Comparison of ENCODE assay signal across 18 mouse cellular contexts in the genomic region with DNA sequence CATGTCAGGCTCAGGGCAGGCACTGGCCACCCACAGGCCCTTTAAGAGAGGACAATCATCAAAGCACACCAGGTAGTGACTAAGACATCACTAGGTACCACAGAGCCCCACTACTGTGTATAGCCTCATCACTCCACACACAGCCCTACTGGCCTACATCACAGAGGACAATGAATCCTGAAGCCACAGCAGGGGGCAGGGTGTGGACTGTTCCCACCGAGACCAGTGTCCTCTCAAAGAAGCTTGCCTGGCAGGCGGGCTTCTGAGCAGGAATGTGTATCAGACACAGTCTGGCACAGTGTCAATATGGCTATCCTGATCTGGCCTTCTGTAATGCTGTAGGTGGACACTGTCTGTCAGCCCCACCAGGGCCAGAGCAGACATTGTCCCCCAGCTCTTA. TPM values are rescaled to one million over a fixed set of nuclear protein-coding genes. Genes with fewer than 3 reads are reported as not detected.
DNase-seq lines count a peak whose midpoint lies in the region; ATAC-seq and TF ChIP-seq lines count a peak whose summit lies in the region.
"Had no signal": no experiment of that assay in that cellular context is flagged by ENCODE, and none has a peak within 500 bp of the region (broad histone marks: within the 10 kb centered on the region; RNA-seq: fewer than 3 reads in every experiment).

No protein-coding gene starts in this region.

- no peak for TF ChIP-seq CTCF in testis, adult 2 months (IDR thresholded peaks at IDR 0.05; ENCODE audit: control insufficient read depth, insufficient read depth, insufficient replicate concordance, low read depth, low read length)

- H3K4me1 ChIP-seq in hindbrain, embryonic 11.5 days (replicated peaks; ENCODE audit: control insufficient read depth, insufficient read depth, low read length): no peaks in the 10 kb centered on the region
- H3K4me1 ChIP-seq in hindbrain, embryonic 14.5 days (replicated peaks; ENCODE audit: control insufficient read depth, insufficient read depth, low read length): peaks cover 12% of the 10 kb centered on the region; the same call in 1 of the 2 replicates
- H3K4me1 ChIP-seq in testis, adult 2 months (ENCODE audit: control insufficient read depth, insufficient read depth, low read length): peaks cover 2% of the 10 kb centered on the region
- H3K4me1 ChIP-seq in liver, embryonic 12.5 days: peaks cover 51% of the 10 kb centered on the region
- 0 out of 2 replicates have a peak, but pooled peaks cover 3% of the 10 kb centered on the region for H3K4me1 ChIP-seq in forebrain, embryonic 15.5 days

- no peak overlapping the region for H3K9ac ChIP-seq in hindbrain, embryonic 11.5 days (ENCODE audit: low read depth, low read length)
- no peak overlapping the region for H3K9ac ChIP-seq in hindbrain, embryonic 14.5 days
- 0 out of 2 replicates have a peak overlapping the region, but pooled peaks have one; percentile 29 for H3K9ac ChIP-seq in liver, embryonic 12.5 days
- H3K9ac ChIP-seq in forebrain, embryonic 15.5 days (replicated peaks): no peak overlapping the region
- H3K9ac ChIP-seq: embryonic facial prominence, embryonic 15.5 days had no signal

- H3K27me3 ChIP-seq in hindbrain, embryonic 11.5 days (ENCODE audit: control insufficient read depth, insufficient read depth, low read length): no peaks in the 10 kb centered on the region
- no peaks in the 10 kb centered on the region for H3K27me3 ChIP-seq in hindbrain, embryonic 14.5 days (ENCODE audit: control insufficient read depth, insufficient read depth, low read length)
- no peaks in the 10 kb centered on the region for H3K27me3 ChIP-seq in testis, adult 2 months (ENCODE audit: control insufficient read depth, insufficient read depth, low read length)
- H3K27me3 ChIP-seq in liver, embryonic 12.5 days (replicated peaks): no peaks in the 10 kb centered on the region; the same call in 1 of the 2 replicates
- no peaks in the 10 kb centered on the region for H3K27me3 ChIP-seq in forebrain, embryonic 15.5 days
- H3K27me3 ChIP-seq: CH12.LX; embryonic facial prominence, embryonic 15.5 days; Patski had no signal

- H3K4me2 ChIP-seq in hindbrain, embryonic 11.5 days (replicated peaks; ENCODE audit: low read depth, low read length): no peak overlapping the region
- no peak overlapping the region for H3K4me2 ChIP-seq in hindbrain, embryonic 14.5 days (replicated peaks)
- no peak overlapping the region for H3K4me2 ChIP-seq in liver, embryonic 12.5 days
- no peak overlapping the region for H3K4me2 ChIP-seq in forebrain, embryonic 15.5 days (replicated peaks)
- H3K4me2 ChIP-seq: embryonic facial prominence, embryonic 15.5 days had no signal

- TF ChIP-seq POLR2A in testis, adult 2 months (IDR thresholded peaks at IDR 0.05; ENCODE audit: control insufficient read depth, low read depth, low read length): no peak

- WGBS in hindbrain, embryonic 11.5 days: 60% methylated on average over 2 of the region's 2 CpGs
- 54% methylated on average over 2 of the region's 2 CpGs for WGBS in hindbrain, embryonic 14.5 days
- WGBS in liver, embryonic 12.5 days (ENCODE audit: insufficient replicate concordance): 55% methylated on average over 2 of the region's 2 CpGs
- 58% methylated on average over 2 of the region's 2 CpGs for WGBS in forebrain, embryonic 15.5 days

- H3K4me3 ChIP-seq in hindbrain, embryonic 11.5 days (ENCODE audit: low read depth, low read length): no peak overlapping the region
- no peak overlapping the region for H3K4me3 ChIP-seq in hindbrain, embryonic 14.5 days (replicated peaks; ENCODE audit: low read length)
- no peak overlapping the region for H3K4me3 ChIP-seq in testis, adult 2 months (ENCODE audit: control insufficient read depth, low read depth, low read length)
- no peak overlapping the region for H3K4me3 ChIP-seq in liver, embryonic 12.5 days
- H3K4me3 ChIP-seq in forebrain, embryonic 15.5 days: no peak overlapping the region
- H3K4me3 ChIP-seq: embryonic facial prominence, embryonic 15.5 days; myocyte had no signal

- no peaks in the 10 kb centered on the region for H3K36me3 ChIP-seq in hindbrain, embryonic 11.5 days (ENCODE audit: control insufficient read depth, insufficient read depth, low read length)
- H3K36me3 ChIP-seq in hindbrain, embryonic 14.5 days (replicated peaks; ENCODE audit: control insufficient read depth, insufficient read depth): no peaks in the 10 kb centered on the region
- H3K36me3 ChIP-seq in testis, adult 2 months (ENCODE audit: control insufficient read depth, insufficient read depth, low read length): no peaks in the 10 kb centered on the region
- peaks cover 19% of the 10 kb centered on the region for H3K36me3 ChIP-seq in liver, embryonic 12.5 days
- H3K36me3 ChIP-seq in forebrain, embryonic 15.5 days: no peaks in the 10 kb centered on the region

- no peak for ATAC-seq in hindbrain, embryonic 11.5 days (ENCODE audit: low FRiP score)
- ATAC-seq in hindbrain, embryonic 14.5 days (ENCODE audit: low FRiP score): no peak
- peak; percentile 38 for ATAC-seq in liver, embryonic 12.5 days
- ATAC-seq in forebrain, embryonic 15.5 days (replicated peaks): no peak
- ATAC-seq: forebrain, embryonic 14.5 days; Patski had no signal

- no peaks in the 10 kb centered on the region for H3K9me3 ChIP-seq in hindbrain, embryonic 11.5 days (ENCODE audit: control insufficient read depth, low read length)
- H3K9me3 ChIP-seq in hindbrain, embryonic 14.5 days (ENCODE audit: control insufficient read depth, low read length): no peaks in the 10 kb centered on the region
- H3K9me3 ChIP-seq in liver, embryonic 12.5 days (replicated peaks): no peaks in the 10 kb centered on the region
- H3K9me3 ChIP-seq in forebrain, embryonic 15.5 days: no peaks in the 10 kb centered on the region
- H3K9me3 ChIP-seq: embryonic facial prominence, embryonic 15.5 days had no signal

- no peak for DNase-seq in hindbrain, embryonic 11.5 days (ENCODE audit: low spot score)
- no peak for DNase-seq in hindbrain, embryonic 14.5 days (ENCODE audit: low spot score)
- no peak for DNase-seq in testis, postnatal 10 days (ENCODE audit: low spot score)
- no peak for DNase-seq in lung, adult 18-20 months
- DNase-seq: adrenal gland, adult 8-10 months; cerebellum, postnatal 36 days; gastrocnemius, postnatal 36 days; kidney, postnatal 25 days; lung, adult 2 months had no signal

- H3K27ac ChIP-seq in hindbrain, embryonic 11.5 days (ENCODE audit: low read depth, low read length): peak overlapping the region; percentile 12; the same call in 1 of the 2 replicates
- H3K27ac ChIP-seq in hindbrain, embryonic 14.5 days: no peak overlapping the region
- peak overlapping the region; percentile 44; the same call in 1 of the 2 replicates for H3K27ac ChIP-seq in testis, adult 2 months (ENCODE audit: control insufficient read depth, insufficient read depth, low read depth, low read length)
- peak overlapping the region; percentile 24; the same call in 1 of the 2 replicates for H3K27ac ChIP-seq in liver, embryonic 12.5 days
- no peak overlapping the region for H3K27ac ChIP-seq in forebrain, embryonic 15.5 days (replicated peaks)
- H3K27ac ChIP-seq: embryonic facial prominence, embryonic 15.5 days; stomach, postnatal 0 days had no signal

RNA-seq across cellular contexts. Expression of gene Klhl26, which starts 6.8 kb away (rescaled TPM):
- 11.1 and 12.8 TPM in 2 replicates for polyA plus RNA-seq in hindbrain, embryonic 11.5 days (2014; fragmentation: Nextera tagmentation; extraction: Ambion mirVana)
- polyA plus RNA-seq in hindbrain, embryonic 14.5 days (2014; fragmentation: Nextera tagmentation; extraction: Ambion mirVana): 28.5 and 30.0 TPM in 2 replicates
- 3.6 and 4.8 TPM in 2 replicates for polyA plus RNA-seq in testis, adult 2 months (2012; rRNA removed)
- 9.4 and 9.5 TPM in 2 replicates for polyA plus RNA-seq in liver, embryonic 12.5 days (2016; fragmentation: Nextera tagmentation; extraction: Ambion mirVana)
- polyA plus RNA-seq in forebrain, embryonic 15.5 days (2015; fragmentation: Nextera tagmentation; extraction: Ambion mirVana): 19.3 and 21.4 TPM in 2 replicates

RNA-seq across cellular contexts. Expression of gene Tmem59l, which starts 17.2 kb away (rescaled TPM):
- polyA plus RNA-seq in hindbrain, embryonic 11.5 days (2014; fragmentation: Nextera tagmentation; extraction: Ambion mirVana): 15.6 and 19.6 TPM in 2 replicates
- polyA plus RNA-seq in hindbrain, embryonic 14.5 days (2014; fragmentation: Nextera tagmentation; extraction: Ambion mirVana): 143 and 149 TPM in 2 replicates
- polyA plus RNA-seq in testis, adult 2 months (2012; rRNA removed): 62.6 and 62.9 TPM in 2 replicates
- 0.18 and 0.37 TPM in 2 replicates for polyA plus RNA-seq in liver, embryonic 12.5 days (2016; fragmentation: Nextera tagmentation; extraction: Ambion mirVana)
- 70.2 and 75.0 TPM in 2 replicates for polyA plus RNA-seq in forebrain, embryonic 15.5 days (2015; fragmentation: Nextera tagmentation; extraction: Ambion mirVana)

RNA-seq across cellular contexts. Expression of gene Crlf1, which starts 23.0 kb away (rescaled TPM):
- 2.4 and 6.6 TPM in 2 replicates for polyA plus RNA-seq in hindbrain, embryonic 11.5 days (2014; fragmentation: Nextera tagmentation; extraction: Ambion mirVana)
- 6.3 and 6.9 TPM in 2 replicates for polyA plus RNA-seq in hindbrain, embryonic 14.5 days (2014; fragmentation: Nextera tagmentation; extraction: Ambion mirVana)
- 126 and 137 TPM in 2 replicates for polyA plus RNA-seq in testis, adult 2 months (2012; rRNA removed)
- 3.9 and 4.0 TPM in 2 replicates for polyA plus RNA-seq in liver, embryonic 12.5 days (2016; fragmentation: Nextera tagmentation; extraction: Ambion mirVana)
- 4.3 and 5.3 TPM in 2 replicates for polyA plus RNA-seq in forebrain, embryonic 15.5 days (2015; fragmentation: Nextera tagmentation; extraction: Ambion mirVana)

RNA-seq across cellular contexts. Expression of gene Crtc1, which starts 30.6 kb away (rescaled TPM):
- 13.6 and 14.2 TPM in 2 replicates for polyA plus RNA-seq in hindbrain, embryonic 11.5 days (2014; fragmentation: Nextera tagmentation; extraction: Ambion mirVana)
- polyA plus RNA-seq in hindbrain, embryonic 14.5 days (2014; fragmentation: Nextera tagmentation; extraction: Ambion mirVana): 48.1 and 53.9 TPM in 2 replicates
- polyA plus RNA-seq in testis, adult 2 months (2012; rRNA removed): 11.3 and 12.3 TPM in 2 replicates
- polyA plus RNA-seq in liver, embryonic 12.5 days (2016; fragmentation: Nextera tagmentation; extraction: Ambion mirVana): 6.6 and 6.9 TPM in 2 replicates
- polyA plus RNA-seq in forebrain, embryonic 15.5 days (2015; fragmentation: Nextera tagmentation; extraction: Ambion mirVana): 41.0 and 42.2 TPM in 2 replicates

RNA-seq across cellular contexts. Expression of gene Rex1bd, which starts 36.6 kb away (rescaled TPM):
- polyA plus RNA-seq in hindbrain, embryonic 11.5 days (2014; fragmentation: Nextera tagmentation; extraction: Ambion mirVana): 129 and 136 TPM in 2 replicates
- 161 and 166 TPM in 2 replicates for polyA plus RNA-seq in hindbrain, embryonic 14.5 days (2014; fragmentation: Nextera tagmentation; extraction: Ambion mirVana)
- 23.9 and 26.9 TPM in 2 replicates for polyA plus RNA-seq in testis, adult 2 months (2012; rRNA removed)
- 85.6 and 86.6 TPM in 2 replicates for polyA plus RNA-seq in liver, embryonic 12.5 days (2016; fragmentation: Nextera tagmentation; extraction: Ambion mirVana)
- 164 and 176 TPM in 2 replicates for polyA plus RNA-seq in forebrain, embryonic 15.5 days (2015; fragmentation: Nextera tagmentation; extraction: Ambion mirVana)

Comparison
In these comparisons a context has a peak if more than half of its experiments do, and no peak if none do; other contexts are left out.
1. H3K27ac ChIP-seq: peak in hindbrain, embryonic 11.5 days (single experiment), testis, adult 2 months (single experiment) and liver, embryonic 12.5 days (single experiment); none in hindbrain, embryonic 14.5 days (single experiment) and forebrain, embryonic 15.5 days (single experiment).
2. RNA of gene Tmem59l, which starts 17.2 kb away (polyA plus RNA-seq): 143 to 149 TPM in hindbrain, embryonic 14.5 days, 70.2 to 75.0 TPM in forebrain, embryonic 15.5 days, 62.6 to 62.9 TPM in testis, adult 2 months and 15.6 to 19.6 TPM in hindbrain, embryonic 11.5 days; 0.18 to 0.37 TPM in liver, embryonic 12.5 days; every median in the first group is over 10 times any median in the second.
3. RNA of gene Crlf1, which starts 23.0 kb away (polyA plus RNA-seq): 126 to 137 TPM in testis, adult 2 months; 6.3 to 6.9 TPM in hindbrain, embryonic 14.5 days, 4.3 to 5.3 TPM in forebrain, embryonic 15.5 days, 3.9 to 4.0 TPM in liver, embryonic 12.5 days and 2.4 to 6.6 TPM in hindbrain, embryonic 11.5 days; every median in the first group is over 10 times any median in the second.